Mouse (Mus musculus) gastrocnemius, adult 18-20 months (tissue): ENCODE measurements around the gene Evl. TPM values are rescaled to one million over a fixed set of nuclear protein-coding genes. Genes with fewer than 3 reads are reported as not detected.
"Not testable (repeated sequence)": the region's sequence is repeated elsewhere in the genome, so short reads cannot be mapped to it uniquely, and the experiment has no call there.

Experiments
- DNase-seq: peaks from one replicate; pipeline ENCODE4 v3.0.0; 2021; ENCODE audit warnings: low spot score
- total RNA-seq, 2 experiments: library from RNA; stranded (reverse); gene quantifications; 2 replicates each; pipeline ENCODE4 v1.2.3; 2021

Gene Evl
- total RNA-seq, 2 experiments from 2014 or later, result 8.0 to 9.7 TPM

- DNase-seq, result no peak
Observed at GRCm38 (mm10) chr12:108694223-108694622, 139.7 kb downstream of the Evl start.

GRCm38 (mm10) chr12:108698697-108699471 lies 144.4 kb downstream of the Evl start:
- DNase-seq, result no peak

- DNase-seq, result no peak
Observed at GRCm38 (mm10) chr12:108699576-108699975, 145.1 kb downstream of the Evl start.

GRCm38 (mm10) chr12:108700037-108700436 lies 145.5 kb downstream of the Evl start:
- no peak for DNase-seq

DNA sequence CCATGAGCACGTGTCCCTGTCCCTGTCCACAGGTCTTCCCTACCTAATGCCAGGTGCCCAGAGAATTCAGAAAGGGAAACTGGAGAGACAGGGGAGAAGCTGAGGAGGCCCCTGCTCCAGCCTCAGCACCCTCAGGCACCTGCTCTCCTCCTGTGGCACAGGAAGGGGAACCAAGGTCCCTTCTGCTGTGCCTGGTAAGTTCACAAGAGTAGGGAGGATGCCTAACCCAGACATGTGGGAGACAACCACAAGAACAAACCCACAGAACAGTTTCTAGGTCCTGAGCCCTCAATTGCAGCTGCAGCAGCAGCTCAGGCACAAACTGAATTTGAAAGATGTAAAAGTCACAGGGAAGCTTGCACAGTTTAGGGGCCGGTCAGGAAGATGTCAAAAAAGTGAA lies 146.7 kb downstream of the Evl start:
- no peak for DNase-seq

DNA sequence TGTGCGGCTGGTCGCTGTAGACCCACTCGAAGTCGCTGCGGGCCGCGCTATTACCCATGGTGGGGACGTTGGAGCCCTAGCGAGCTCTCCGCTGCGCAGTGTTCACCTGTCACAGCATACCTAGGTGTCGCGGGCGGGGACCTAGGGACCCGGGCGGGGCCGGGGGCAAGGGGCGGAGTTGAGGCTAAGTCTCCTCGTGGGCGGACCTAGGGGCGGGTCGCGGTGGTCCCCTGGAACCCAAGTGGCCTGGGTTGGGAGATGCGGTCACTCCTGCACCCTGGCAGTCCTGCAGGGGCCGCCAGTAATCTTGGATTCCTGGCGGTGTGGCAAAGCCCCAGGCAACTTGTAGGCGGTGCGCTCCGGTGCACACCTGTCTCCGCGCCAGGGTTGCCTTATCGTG lies 147.7 kb downstream of the Evl start, which contains the start of gene Degs2:
Gene Degs2, minus strand, starts transcription at position 131 of the 400 bp plus-strand sequence.
- no peak for DNase-seq

- no peak for DNase-seq
Observed at GRCm38 (mm10) chr12:108705486-108705885, 151.0 kb downstream of the Evl start.

GRCm38 (mm10) chr12:108706129-108706528 lies 151.6 kb downstream of the Evl start:
- no peak for DNase-seq

- DNase-seq, result no peak
Observed at GRCm38 (mm10) chr12:108709386-108709785, 154.9 kb downstream of the Evl start.

DNA sequence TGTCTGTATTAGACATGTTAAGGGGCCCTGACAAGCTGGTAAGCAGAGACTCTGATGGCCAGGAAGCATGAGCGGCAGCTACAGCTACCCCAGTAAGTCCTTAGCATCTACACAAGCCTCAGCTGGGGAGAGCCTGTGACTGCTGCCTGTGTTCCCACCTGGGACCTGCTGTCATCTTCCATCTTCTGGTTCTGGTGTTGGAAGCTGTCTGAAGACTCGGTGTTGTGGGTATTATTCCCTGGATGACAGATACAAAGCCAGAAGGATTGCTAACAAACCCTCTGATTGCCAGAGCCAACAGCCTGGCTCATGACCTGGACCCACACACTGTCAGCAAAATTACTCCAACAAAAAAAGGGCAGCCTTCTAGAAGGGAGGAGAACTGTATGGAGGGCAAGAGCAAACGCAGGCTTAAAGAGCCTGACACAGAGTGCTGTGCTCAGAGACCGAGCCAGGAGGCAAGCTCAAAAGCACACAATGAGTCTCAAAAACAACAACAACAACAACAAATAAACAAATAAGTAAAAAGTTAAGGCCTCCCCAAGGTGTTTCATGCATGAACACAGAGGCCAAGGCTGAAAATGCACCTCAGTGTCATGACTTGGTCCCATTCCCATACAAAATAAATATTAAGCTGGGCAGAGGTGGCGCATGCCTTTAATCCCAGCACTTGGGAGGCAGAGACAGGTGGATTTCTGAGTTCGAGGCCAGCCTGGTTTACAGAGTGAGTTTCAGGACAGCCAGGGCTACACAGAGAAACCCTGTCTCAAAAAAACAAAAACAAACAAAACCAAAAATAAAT lies 155.6 kb downstream of the Evl start:
- no peak for DNase-seq

DNA sequence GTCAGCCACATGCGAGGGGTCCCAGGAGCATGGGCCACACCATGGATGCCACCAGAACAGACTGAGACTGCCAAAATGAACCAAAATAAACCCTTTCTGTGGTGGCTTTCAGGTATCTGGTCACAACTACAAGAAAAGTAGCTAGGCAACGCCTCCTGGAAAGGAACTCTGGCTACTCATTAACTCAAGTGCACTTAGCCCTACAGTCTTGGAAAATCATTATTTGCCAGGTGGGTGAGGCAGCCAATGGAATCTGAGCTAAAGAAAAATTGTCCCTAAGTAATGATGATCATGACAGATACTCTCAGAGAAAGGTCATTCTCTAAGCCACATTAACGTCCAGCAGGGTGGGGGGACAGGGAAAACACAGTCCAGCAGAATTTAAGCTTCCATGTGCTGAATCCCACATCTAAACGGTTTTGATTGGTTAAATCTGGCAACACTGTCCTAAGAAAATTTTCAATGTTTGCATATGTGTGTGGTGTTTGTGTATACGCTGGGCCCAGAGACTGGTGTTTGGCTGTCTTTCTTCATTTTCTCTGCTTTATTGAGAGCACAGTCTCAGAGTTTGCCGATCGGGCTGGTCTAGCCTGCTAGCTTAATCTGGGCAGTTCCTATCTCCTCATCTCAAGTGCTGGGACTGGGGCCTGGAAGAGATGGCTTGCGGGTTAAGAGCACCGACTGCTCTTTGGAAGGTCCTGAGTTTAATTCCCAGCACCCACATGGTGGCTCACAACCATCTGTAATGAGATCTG lies 156.5 kb downstream of the Evl start:
- no peak for DNase-seq

- DNase-seq, result no peak
Observed at GRCm38 (mm10) chr12:108712481-108712880, 158.0 kb downstream of the Evl start.

GRCm38 (mm10) chr12:108713972-108714371 lies 159.5 kb downstream of the Evl start:
- not testable (repeated sequence) for DNase-seq

- no peak for DNase-seq
Observed at GRCm38 (mm10) chr12:108715854-108716253, 161.3 kb downstream of the Evl start.

DNA sequence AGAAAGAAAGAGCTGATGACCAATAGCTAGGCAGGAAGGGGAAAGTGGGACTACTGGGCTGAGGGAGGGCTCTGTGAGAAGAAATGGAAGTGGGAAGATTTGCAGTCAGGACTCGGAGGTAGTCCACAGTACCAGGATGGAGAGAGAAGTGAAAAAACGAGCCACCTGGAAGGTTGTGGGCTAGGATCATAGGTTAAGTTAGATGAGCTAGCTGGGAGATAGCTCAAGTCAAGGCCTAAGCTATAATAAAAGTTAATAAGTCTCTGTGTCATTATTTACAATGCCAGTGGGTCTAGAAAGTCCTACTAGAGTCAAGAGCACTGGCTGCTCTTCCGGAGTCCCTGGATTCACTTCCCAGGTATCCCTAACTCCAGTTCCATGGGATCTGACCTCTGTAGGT lies 164.0 kb downstream of the Evl start:
- no peak for DNase-seq

DNA sequence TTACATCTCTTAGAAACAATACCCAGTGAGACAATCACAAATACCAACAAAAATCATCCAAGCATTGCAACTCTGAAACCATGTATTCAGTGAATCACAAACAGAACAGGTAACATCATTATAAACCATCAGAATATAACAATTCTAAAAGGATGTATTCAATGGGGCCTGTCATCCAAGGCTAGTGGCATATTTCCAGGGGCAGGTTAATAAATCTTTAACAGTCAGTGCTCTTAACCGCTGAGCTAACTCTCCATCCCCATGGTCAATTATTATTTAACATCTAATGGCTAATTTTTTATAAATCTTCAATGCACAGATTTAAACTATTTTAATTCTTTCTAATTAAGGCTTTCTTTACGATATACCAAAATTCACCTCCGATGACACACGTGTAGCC lies 167.9 kb downstream of the Evl start:
- no peak for DNase-seq

GRCm38 (mm10) chr12:108723841-108724240 lies 169.3 kb downstream of the Evl start:
- DNase-seq, result no peak

DNA sequence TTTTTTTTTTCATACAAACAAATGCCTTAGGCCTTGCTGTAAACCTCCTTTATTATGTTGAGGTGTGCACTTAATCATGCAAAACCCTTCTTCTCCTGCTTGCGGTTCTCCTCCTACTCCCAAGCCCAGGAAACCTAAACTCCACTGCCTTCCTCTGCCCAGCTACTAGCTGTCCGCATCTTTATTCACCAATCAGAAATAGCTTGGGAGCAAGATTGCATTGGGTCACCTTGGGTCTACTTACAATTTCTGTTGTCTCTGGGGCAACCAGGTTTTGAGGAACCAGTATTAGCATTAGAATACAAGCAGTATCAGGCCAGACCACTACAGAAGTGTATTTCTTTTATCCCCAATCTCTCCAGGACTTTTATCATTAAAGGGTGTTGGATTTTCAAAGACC lies 179.9 kb downstream of the Evl start:
- no peak for DNase-seq

DNA sequence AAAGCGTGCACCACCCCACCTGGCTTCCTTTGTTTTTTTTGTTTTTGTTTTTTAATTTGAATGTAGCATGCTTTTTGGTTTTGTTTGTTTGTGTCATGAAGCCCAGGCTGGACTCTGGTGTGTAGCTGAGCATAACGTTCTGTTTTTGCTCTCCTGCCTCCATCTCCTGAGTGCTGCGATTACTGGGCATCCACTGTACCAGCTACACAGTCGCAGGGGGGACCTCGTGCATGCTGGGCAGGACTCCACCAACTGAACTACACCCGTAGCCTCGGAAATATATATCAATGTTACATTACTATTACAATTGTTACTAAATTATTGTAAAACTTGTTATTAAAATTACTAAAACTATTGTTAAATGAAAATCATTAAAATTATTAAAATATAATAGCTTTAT lies 183.3 kb downstream of the Evl start:
- no peak for DNase-seq
